Comparison of ENCODE assay signal across 8 mouse cellular contexts in the genomic region with DNA sequence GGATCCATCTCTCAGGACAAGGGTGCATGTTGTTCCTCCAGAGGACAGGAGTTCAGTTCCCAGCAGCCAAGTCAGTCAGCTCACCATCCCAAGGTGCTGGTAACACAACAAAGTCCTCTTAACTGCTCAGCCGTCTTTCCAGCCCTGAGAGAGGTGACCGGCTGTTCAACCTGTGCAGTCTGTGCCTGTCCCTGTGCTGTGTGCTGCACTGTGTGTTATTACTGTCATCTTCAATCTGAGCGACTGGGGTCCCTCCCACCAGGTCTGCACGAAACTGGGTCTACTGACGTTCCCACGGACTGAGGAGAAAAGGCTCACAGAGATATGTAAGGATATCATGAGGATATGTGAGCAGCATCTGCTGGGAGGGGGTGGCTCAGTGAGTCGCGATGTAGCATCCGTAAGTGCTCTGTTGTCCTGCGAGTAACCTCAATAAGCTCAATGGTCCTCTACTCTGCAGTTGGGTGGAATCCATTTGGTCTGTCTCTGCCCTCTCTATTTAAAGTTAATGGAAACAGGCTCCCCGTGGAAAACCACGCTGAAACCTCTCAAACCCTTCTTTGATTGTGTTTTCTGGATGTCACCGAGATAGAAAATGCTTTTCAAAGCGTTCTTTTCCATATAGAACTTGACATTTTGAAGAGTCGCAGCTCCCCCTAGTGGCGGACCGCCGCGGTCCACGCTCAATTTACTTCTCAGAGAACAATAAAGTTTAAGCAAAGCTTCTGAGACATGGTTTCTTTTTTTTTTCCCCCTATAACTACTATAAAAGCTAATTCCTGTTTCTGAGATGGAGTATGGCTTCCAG.
A peak's percentile ranks its signal among the peaks of the same experiment; 100 is the strongest.
DNase-seq lines count a peak whose midpoint lies in the region; ATAC-seq and TF ChIP-seq lines count a peak whose summit lies in the region.

No protein-coding gene starts in this region.

- peaks cover 3% of the 10 kb centered on the region for H3K4me1 ChIP-seq in embryonic facial prominence, embryonic 11.5 days (ENCODE audit: control insufficient read depth, insufficient read depth, low read length)
- no peaks in the 10 kb centered on the region for H3K4me1 ChIP-seq in small intestine, adult 2 months (ENCODE audit: control insufficient read depth, insufficient read depth, insufficient read length, low read length)

- no peak for TF ChIP-seq POLR2A in small intestine, adult 2 months (IDR thresholded peaks at IDR 0.05; ENCODE audit: low read depth, low read length)

- WGBS in embryonic facial prominence, embryonic 11.5 days, result 24% methylated on average over 20 of the region's 20 CpGs
- 42% methylated on average over 20 of the region's 20 CpGs for WGBS in small intestine, adult 2 months

- intact Hi-C loops in gastrocnemius, postnatal 14 days (cut with DNase I; ENCODE audit: low total_unique reads), result no loop called here

- H3K36me3 ChIP-seq in embryonic facial prominence, embryonic 11.5 days (replicated peaks; ENCODE audit: control insufficient read depth, insufficient read depth, low read depth, low read length), result no peaks in the 10 kb centered on the region
- no peaks in the 10 kb centered on the region for H3K36me3 ChIP-seq in small intestine, adult 2 months (ENCODE audit: control insufficient read depth, insufficient read depth, low read length)

- TF ChIP-seq CTCF in small intestine, adult 2 months (IDR thresholded peaks at IDR 0.05; ENCODE audit: extremely low read depth, insufficient read length, insufficient replicate concordance, low read depth, low read length), result peak; percentile 90; the same call in 1 of the 2 replicates

- H3K4me2 ChIP-seq in embryonic facial prominence, embryonic 11.5 days (ENCODE audit: low read depth, low read length), result no peak overlapping the region

- no peaks in the 10 kb centered on the region for H3K27me3 ChIP-seq in embryonic facial prominence, embryonic 11.5 days (ENCODE audit: control insufficient read depth, insufficient read depth, low read length)
- H3K27me3 ChIP-seq in small intestine, adult 2 months (ENCODE audit: control insufficient read depth, insufficient read depth, low read length), result no peaks in the 10 kb centered on the region

- no peak overlapping the region for H3K27ac ChIP-seq in embryonic facial prominence, embryonic 11.5 days (replicated peaks; ENCODE audit: low read depth, low read length)
- no peak overlapping the region for H3K27ac ChIP-seq in small intestine, adult 2 months (ENCODE audit: insufficient read depth, low read depth, low read length)

- no peak overlapping the region for H3K9ac ChIP-seq in embryonic facial prominence, embryonic 11.5 days (replicated peaks; ENCODE audit: low read length)

- H3K9me3 ChIP-seq in embryonic facial prominence, embryonic 11.5 days (replicated peaks; ENCODE audit: control insufficient read depth, low read length), result no peaks in the 10 kb centered on the region

- no peak overlapping the region for H3K4me3 ChIP-seq in embryonic facial prominence, embryonic 11.5 days (ENCODE audit: low read depth, low read length)
- H3K4me3 ChIP-seq in small intestine, adult 2 months (ENCODE audit: low read depth, low read length), result no peak overlapping the region

- DNase-seq in gastrocnemius, postnatal 14 days, result peak; percentile 34
- no peak for DNase-seq in gastrocnemius, adult 8-10 months (ENCODE audit: low spot score in 2 of 2)
- peak; percentile 57 for DNase-seq in adrenal gland, postnatal 14 days
- peak; percentile 91 for DNase-seq in embryonic facial prominence, embryonic 11.5 days (ENCODE audit: low spot score)
- peak; percentile 77 for DNase-seq in heart, postnatal 4 days
- peak; percentile 65 to 69 for DNase-seq in layer of hippocampus, postnatal 14 days (ENCODE audit: low spot score in 2 of 2)

- no peak for ATAC-seq in embryonic facial prominence, embryonic 11.5 days (replicated peaks; ENCODE audit: insufficient number of reproducible peaks, low FRiP score, low TSS enrichment, low read depth)
- ATAC-seq in megakaryocyte progenitor cell, adult 5-6 weeks (replicated peaks; ENCODE audit: poor library complexity), result peak; percentile 67

Comparison
In these comparisons a context has a peak if more than half of its experiments do, and no peak if none do; other contexts are left out.
1. DNase-seq: peak in gastrocnemius, postnatal 14 days (single experiment), adrenal gland, postnatal 14 days (single experiment), embryonic facial prominence, embryonic 11.5 days (single experiment), heart, postnatal 4 days (single experiment) and layer of hippocampus, postnatal 14 days (2 of 2); none in gastrocnemius, adult 8-10 months (0 of 2).